Comparison of ENCODE assay signal across 8 mouse cellular contexts in genomic region chr8:125090889-125091740, GRCm38 (mm10). TPM values are rescaled to one million over a fixed set of nuclear protein-coding genes. Genes with fewer than 3 reads are reported as not detected.
DNase-seq lines count a peak whose midpoint lies in the region; ATAC-seq lines count a peak whose summit lies in the region.

No protein-coding gene starts in this region.

- no peak overlapping the region for H3K4me3 ChIP-seq in kidney, embryonic 16.5 days (ENCODE audit: low read length)

- no peaks in the 10 kb centered on the region for H3K36me3 ChIP-seq in kidney, embryonic 16.5 days (ENCODE audit: insufficient read depth, low read length)

- no peak overlapping the region for H3K4me2 ChIP-seq in kidney, embryonic 16.5 days (replicated peaks; ENCODE audit: low read depth, low read length)

- no peak overlapping the region for H3K9ac ChIP-seq in kidney, embryonic 16.5 days (replicated peaks; ENCODE audit: low read length)

- H3K4me1 ChIP-seq in kidney, embryonic 16.5 days (ENCODE audit: insufficient read depth, low read length), result no peaks in the 10 kb centered on the region

- 73% methylated on average over 21 of the region's 21 CpGs for WGBS in kidney, embryonic 16.5 days

- 0 out of 2 replicates have a peak, but pooled peaks have one; percentile 63 for ATAC-seq in kidney, embryonic 16.5 days (ENCODE audit: low FRiP score, low TSS enrichment)
- no peak for ATAC-seq in CD4-positive, CD25-positive, alpha-beta regulatory T cell, adult 4 months
- ATAC-seq in erythroid progenitor cell, adult 5-6 weeks (replicated peaks; ENCODE audit: low FRiP score, poor library complexity, severe bottlenecking), result no peak

- DNase-seq in adrenal gland, adult (ENCODE audit: inconsistent age in 2 of 2, low spot score in 1 of 2), result peak; percentile 37 to 62
- no peak for DNase-seq in adrenal gland, adult 18-20 months (ENCODE audit: low spot score in 2 of 2)
- peak; percentile 71 for DNase-seq in adrenal gland, postnatal 10 days
- peak; percentile 73 to 78 for DNase-seq in heart, adult 9 months (ENCODE audit: low spot score in 2 of 2)
- DNase-seq in lung, postnatal 14 days, result peak; percentile 67

- H3K27ac ChIP-seq in kidney, embryonic 16.5 days (ENCODE audit: low read length), result no peak overlapping the region

- no peaks in the 10 kb centered on the region for H3K27me3 ChIP-seq in kidney, embryonic 16.5 days (ENCODE audit: insufficient read depth, low read length)

- H3K9me3 ChIP-seq in kidney, embryonic 16.5 days (ENCODE audit: low read length), result no peaks in the 10 kb centered on the region

RNA-seq across cellular contexts. Expression of gene Disc1, which starts 37.1 kb away (rescaled TPM):
- 1 to 10 TPM; 1.3 to 2.3 TPM for total RNA-seq in adrenal gland, adult 18-20 months (2021)
- 1 to 10 TPM; 3.6 TPM for total RNA-seq in adrenal gland, postnatal 10 days (2021)
- polyA plus RNA-seq in kidney, embryonic 16.5 days (2015; fragmentation: Nextera tagmentation; extraction: Ambion mirVana), result 2.1 and 3.2 TPM in 2 replicates
- under 1 TPM in 1 of 2 experiments, not detected in 1; 0.19 TPM for polyA plus RNA-seq in CD4-positive, CD25-positive, alpha-beta regulatory T cell, adult 4 months (2017; shearing (Covaris generic))
- 0.84 TPM in 1 of 2 replicates, not detected in the other for total RNA-seq in erythroid progenitor cell, adult 5-6 weeks (2015; ENCODE audit: low replicate concordance)
- total RNA-seq in erythroid progenitor cell, adult 5-6 weeks (2017; ENCODE audit: low replicate concordance), result 0.51 and 1.6 TPM in 2 replicates

Comparison
In these comparisons a context has a peak if more than half of its experiments do, and no peak if none do; other contexts are left out.
1. DNase-seq: peak in adrenal gland, adult (2 of 2), adrenal gland, postnatal 10 days (single experiment), heart, adult 9 months (2 of 2) and lung, postnatal 14 days (single experiment); none in adrenal gland, adult 18-20 months (0 of 2).